Mouse (Mus musculus) heart, embryonic 14.5 days (tissue): Measurements from ENCODE around the gene Tmod2. TPM values are rescaled to one million over a fixed set of nuclear protein-coding genes. Genes with fewer than 3 reads are reported as not detected.

Source experiments
- ATAC-seq: fragments of 200-750 bp; cut with Nextera tagmentation; 2 replicates; pipeline ENCODE4 v1.8.0; 2017; ENCODE audit warnings: low read depth, moderate TSS enrichment; ENCODE audit not compliant: insufficient number of reproducible peaks, insufficient read depth, low FRiP score
- H3K27ac ChIP-seq, 2 experiments: fragments of 200-500 bp in 1 of 2; fragments of 300-500 bp in 1 of 2; sonication (generic) in 1 of 2; replicated peaks in 1 of 2; 2 replicates each; pipeline ENCODE4 v1.5.1; 2012 to 2014; ENCODE audit warnings: low read depth in 2 of 2, low read length in 2 of 2, control low read depth in 1 of 2, mild to moderate bottlenecking in 1 of 2, mixed read lengths in 1 of 2; ENCODE audit not compliant: control insufficient read depth in 1 of 2, insufficient read depth in 1 of 2
- H3K27me3 ChIP-seq: fragments of 300-500 bp; sonication (generic); 2 replicates; pipeline ENCODE4 v1.6.1; 2014; ENCODE audit warnings: mild to moderate bottlenecking, low read length, control low read depth; ENCODE audit not compliant: control insufficient read depth, insufficient read depth
- H3K36me3 ChIP-seq: fragments of 300-500 bp; sonication (generic); 2 replicates; pipeline ENCODE4 v1.6.1; 2014; ENCODE audit warnings: mild to moderate bottlenecking, control low read depth, low read length, mixed read lengths; ENCODE audit not compliant: control insufficient read depth, insufficient read depth
- H3K4me1 ChIP-seq, 2 experiments: fragments of 200-500 bp in 1 of 2; fragments of 300-500 bp in 1 of 2; sonication (generic) in 1 of 2; 2 replicates each; pipeline ENCODE4 v1.6.1; 2012 to 2014; ENCODE audit warnings: low read length in 2 of 2, control low read depth in 1 of 2, mixed read lengths in 1 of 2; ENCODE audit not compliant: control insufficient read depth in 2 of 2, insufficient read depth in 2 of 2
- H3K4me2 ChIP-seq: fragments of 300-500 bp; sonication (generic); 2 replicates; pipeline ENCODE4 v1.6.1; 2014; ENCODE audit warnings: mild to moderate bottlenecking, low read length
- H3K4me3 ChIP-seq, 2 experiments: fragments of 200-500 bp in 1 of 2; fragments of 300-500 bp in 1 of 2; sonication (generic) in 1 of 2; 2 replicates each; pipeline ENCODE4 v1.5.1; 2012 to 2014; ENCODE audit warnings: low read length in 2 of 2, mild to moderate bottlenecking in 2 of 2, control low read depth in 1 of 2, low read depth in 1 of 2, moderate library complexity in 1 of 2; ENCODE audit not compliant: control insufficient read depth in 1 of 2, insufficient read depth in 1 of 2
- H3K9ac ChIP-seq: fragments of 300-500 bp; sonication (generic); 2 replicates; pipeline ENCODE4 v1.6.1; 2014; ENCODE audit warnings: mild to moderate bottlenecking, low read length
- H3K9me3 ChIP-seq: fragments of 300-500 bp; sonication (generic); 2 replicates; pipeline ENCODE4 v1.6.1; 2016; ENCODE audit warnings: low read length, control low read depth; ENCODE audit not compliant: control insufficient read depth
- WGBS: fragments of 180-500 bp; shearing (Covaris S2); extraction: QIAGEN DNeasy Blood & Tissue Kit; methylation state at CpG from one replicate; pipeline ENCODE4 v1.1.7; 2014; 5-methylcytosine and 5-hydroxymethylcytosine counted together
- polyA plus RNA-seq: library from polyadenylated mRNA; unstranded; fragments of >200 nt; fragmentation: Nextera tagmentation; extraction: Ambion mirVana; gene quantifications from 2 replicates; pipeline ENCODE4 v1.2.1, GENCODE M21; 2014

Gene Tmod2
- polyA plus RNA-seq, 1 experiment from 2014 or later = 4.1 TPM

- no peak for ATAC-seq
- Histone ChIP-seq H3K27ac (no peak overlapping the region), H3K36me3 (peaks cover 46% of the 10 kb centered on the region), H3K27me3 (no peaks in the 10 kb centered on the region), H3K4me3 (no peak overlapping the region), H3K4me1 (no peaks in the 10 kb centered on the region), H3K9ac (no peak overlapping the region), H3K9me3 (no peaks in the 10 kb centered on the region), H3K4me2 (no peak overlapping the region)
- WGBS = 73% methylated on average over 3 of the region's 3 CpGs
These were observed 93.4 kb downstream of the Tmod2 start for GRCm38 (mm10) chr9:75517751-75518150.

Other genes starting within 250 kb of the Tmod2 start
- 52.3 and 55.6 TPM in 2 replicates for gene Mapk6, start 201.3 kb downstream of the Tmod2 start, polyA plus RNA-seq
- gene Leo1, start 169.8 kb downstream of the Tmod2 start, polyA plus RNA-seq = 23.6 and 26.0 TPM in 2 replicates
- 75.0 and 81.6 TPM in 2 replicates for gene Tmod3, start 51.7 kb downstream of the Tmod2 start, polyA plus RNA-seq
- 20.5 and 21.3 TPM in 2 replicates for gene Lysmd2, start 14.4 kb upstream of the Tmod2 start, polyA plus RNA-seq
- gene Scg3, start 72.7 kb upstream of the Tmod2 start, polyA plus RNA-seq = 0.13 and 0.41 TPM in 2 replicates
- gene Bmp5, start 164.0 kb upstream of the Tmod2 start, polyA plus RNA-seq = 8.0 and 8.4 TPM in 2 replicates